Mouse (Mus musculus) kidney, postnatal 14 days (tissue): ENCODE measurements around the gene Zfp422.

Experiments
- DNase-seq: peaks from one replicate; pipeline ENCODE4 v3.0.0; 2022; ENCODE audit warnings: mixed read lengths

Zfp422 gene

GRCm38 (mm10) chr6:116628539-116629171 is at the start of gene Zfp422:
TSS of gene Zfp422 (minus strand) at chr6:116628999.
- peak; percentile 81 for DNase-seq

GRCm38 (mm10) chr6:116677321-116677720 is 48.5 kb upstream of the Zfp422 start:
- no peak for DNase-seq

GRCm38 (mm10) chr6:116676355-116676913 is 47.6 kb upstream of the Zfp422 start:
- DNase-seq: no peak

- no peak for DNase-seq
Measured at GRCm38 (mm10) chr6:116674283-116674886, 45.6 kb upstream of the Zfp422 start.

GRCm38 (mm10) chr6:116673471-116674282 is 44.9 kb upstream of the Zfp422 start, which contains the start of gene Rassf4:
TSS of gene Rassf4 (minus strand) at chr6:116673952.
- DNase-seq: peak; percentile 83

- no peak for DNase-seq
Measured at GRCm38 (mm10) chr6:116672349-116672748, 43.5 kb upstream of the Zfp422 start.

- no peak for DNase-seq
Measured at GRCm38 (mm10) chr6:116671768-116672167, 43.0 kb upstream of the Zfp422 start.

GRCm38 (mm10) chr6:116671031-116671430 is 42.2 kb upstream of the Zfp422 start:
- no peak for DNase-seq

GRCm38 (mm10) chr6:116670144-116670543 is 41.3 kb upstream of the Zfp422 start:
- peak; percentile 48 for DNase-seq

- no peak for DNase-seq
Measured at GRCm38 (mm10) chr6:116668682-116669470, 40.1 kb upstream of the Zfp422 start.

GRCm38 (mm10) chr6:116667382-116667781 is 38.6 kb upstream of the Zfp422 start:
- DNase-seq: no peak

- no peak for DNase-seq
Measured at GRCm38 (mm10) chr6:116666892-116667291, 38.1 kb upstream of the Zfp422 start.

- no peak for DNase-seq
Measured at GRCm38 (mm10) chr6:116666085-116666750, 37.4 kb upstream of the Zfp422 start.

- no peak for DNase-seq
Measured at GRCm38 (mm10) chr6:116664830-116665229, 36.0 kb upstream of the Zfp422 start.

GRCm38 (mm10) chr6:116664031-116664430 is 35.2 kb upstream of the Zfp422 start:
- no peak for DNase-seq

GRCm38 (mm10) chr6:116663364-116663763 is 34.6 kb upstream of the Zfp422 start:
- no peak for DNase-seq

- DNase-seq: peak; percentile 64
Measured at GRCm38 (mm10) chr6:116653684-116654454, 25.1 kb upstream of the Zfp422 start.

GRCm38 (mm10) chr6:116653191-116653590 is 24.4 kb upstream of the Zfp422 start:
- no peak for DNase-seq

GRCm38 (mm10) chr6:116651437-116652118 is 22.8 kb upstream of the Zfp422 start:
- DNase-seq: peak; percentile 69

GRCm38 (mm10) chr6:116650406-116650805 is 21.6 kb upstream of the Zfp422 start, which contains the start of gene Depp1:
TSS of gene Depp1 (plus strand) at chr6:116650609.
- peak; percentile 89 for DNase-seq
